In the genomic region with DNA sequence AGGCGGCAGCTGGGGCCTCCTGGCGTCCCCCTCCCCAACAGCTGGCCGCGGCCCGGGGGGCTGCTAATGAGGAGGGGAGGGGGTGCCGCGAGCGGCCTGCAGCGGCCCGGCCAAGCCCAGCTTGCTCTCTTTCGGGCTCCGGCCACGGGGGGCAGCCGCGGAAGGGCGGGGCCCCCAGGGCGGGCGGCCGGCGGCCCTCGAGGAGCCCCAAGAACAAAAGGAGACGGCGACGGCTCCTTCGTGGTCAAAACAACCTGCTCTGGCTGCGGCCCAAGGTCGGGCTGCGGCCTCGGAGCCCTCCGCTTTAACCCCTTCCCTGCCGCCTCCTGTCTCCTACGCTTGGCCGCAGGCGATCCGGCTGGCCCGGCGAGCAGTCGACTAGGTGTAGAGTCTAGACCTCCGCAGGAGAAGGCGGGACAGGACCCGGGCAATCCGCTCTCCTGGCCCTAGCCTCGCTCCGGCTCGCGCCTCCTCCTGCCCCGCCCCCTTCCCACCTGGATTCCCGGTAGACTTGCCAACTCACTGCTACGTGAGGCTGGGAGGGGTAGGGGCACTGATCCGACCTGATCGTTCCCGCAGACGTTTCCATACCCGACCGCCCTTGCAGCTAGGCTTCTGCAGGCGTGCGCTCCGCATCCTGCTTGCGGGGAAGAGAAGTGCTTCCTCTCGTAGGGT, we compare ENCODE assay signal across 8 mouse cellular contexts. TPM values are rescaled to one million over a fixed set of nuclear protein-coding genes. Genes with fewer than 3 reads are reported as not detected.
DNase-seq lines count a peak whose midpoint lies in the region; ATAC-seq and TF ChIP-seq lines count a peak whose summit lies in the region.

No protein-coding gene starts in this region.

- peak overlapping the region; percentile 61 for H3K4me3 ChIP-seq in limb, embryonic 14.5 days (replicated peaks; ENCODE audit: low read length)
- H3K4me3 ChIP-seq in midbrain, embryonic 16.5 days (ENCODE audit: low read depth, low read length), result peak overlapping the region; percentile 81

- TF ChIP-seq POLR2A in limb, embryonic 14.5 days (IDR thresholded peaks at IDR 0.05; ENCODE audit: borderline replicate concordance, extremely low read depth, insufficient read depth, insufficient read length), result no peak

- WGBS in limb, embryonic 14.5 days, result 1% methylated on average over 46 of the region's 60 CpGs
- under 1% methylated on average over 38 of the region's 60 CpGs for WGBS in midbrain, embryonic 16.5 days

- H3K9ac ChIP-seq in limb, embryonic 14.5 days (ENCODE audit: low read depth, low read length, severe bottlenecking), result peak overlapping the region; percentile 69
- peak overlapping the region; percentile 95 for H3K9ac ChIP-seq in midbrain, embryonic 16.5 days (ENCODE audit: low read depth, low read length)

- H3K4me1 ChIP-seq in limb, embryonic 14.5 days (ENCODE audit: control insufficient read depth, insufficient read depth, low read length), result peaks cover 19% of the 10 kb centered on the region; the same call in 1 of the 2 replicates
- H3K4me1 ChIP-seq in midbrain, embryonic 16.5 days (ENCODE audit: control insufficient read depth, insufficient read depth, low read length), result peaks cover 24% of the 10 kb centered on the region

- H3K27ac ChIP-seq in limb, embryonic 14.5 days (replicated peaks; ENCODE audit: low read depth, low read length), result 0 out of 2 replicates have a peak overlapping the region, but pooled peaks have one; percentile 33
- peak overlapping the region; percentile 85 for H3K27ac ChIP-seq in midbrain, embryonic 16.5 days (ENCODE audit: low read length)

- peaks cover 58% of the 10 kb centered on the region for H3K27me3 ChIP-seq in limb, embryonic 14.5 days (ENCODE audit: control insufficient read depth, insufficient read depth, low read length)
- H3K27me3 ChIP-seq in midbrain, embryonic 16.5 days (ENCODE audit: control insufficient read depth, insufficient read depth, low read depth, low read length), result peaks cover 26% of the 10 kb centered on the region

- H3K36me3 ChIP-seq in limb, embryonic 14.5 days (ENCODE audit: control insufficient read depth, insufficient read depth, low read length), result no peaks in the 10 kb centered on the region
- no peaks in the 10 kb centered on the region for H3K36me3 ChIP-seq in midbrain, embryonic 16.5 days (ENCODE audit: control insufficient read depth, insufficient read depth, low read length)

- ATAC-seq in limb, embryonic 14.5 days (ENCODE audit: low FRiP score, low read depth), result peak; percentile 54
- peak; percentile 80 for ATAC-seq in midbrain, embryonic 16.5 days

- intact Hi-C loops in heart, postnatal 25 days (cut with DNase I), result loop anchor here (5.0 kb wide), 1 partner anchor 60 kb away; no protein-coding TSS in a partner anchor

- no peaks in the 10 kb centered on the region for H3K9me3 ChIP-seq in limb, embryonic 14.5 days (ENCODE audit: control insufficient read depth, low read length)
- no peaks in the 10 kb centered on the region for H3K9me3 ChIP-seq in midbrain, embryonic 16.5 days (replicated peaks; ENCODE audit: control insufficient read depth, low read length, poor library complexity, severe bottlenecking)

- DNase-seq in heart, adult 11 months, result peak; percentile 98
- DNase-seq in heart, postnatal 25 days (ENCODE audit: low spot score), result no peak
- peak; percentile 59 for DNase-seq in embryo, embryonic 10.5 days (ENCODE audit: low spot score)
- DNase-seq in heart, adult 9 months (ENCODE audit: low spot score in 2 of 2), result peak; percentile 40 to 63
- DNase-seq in kidney, adult 8-10 months, result peak; percentile 93 to 94
- DNase-seq in limb, embryonic 14.5 days (ENCODE audit: low spot score), result peak; percentile 32
- peak; percentile 82 for DNase-seq in testis, postnatal 14 days (ENCODE audit: low spot score)

- H3K4me2 ChIP-seq in limb, embryonic 14.5 days (replicated peaks; ENCODE audit: low read depth, low read length, severe bottlenecking), result peak overlapping the region; percentile 99
- H3K4me2 ChIP-seq in midbrain, embryonic 16.5 days (ENCODE audit: low read length), result peak overlapping the region; percentile 94

RNA-seq across cellular contexts. Expression of a gene that starts 2.1 kb away (rescaled TPM):
- 10 to 100 TPM; 24.5 to 33.8 TPM for total RNA-seq in heart, postnatal 25 days (2021)
- polyA plus RNA-seq in limb, embryonic 14.5 days (2012; rRNA removed), result 15.4 and 19.9 TPM in 2 replicates
- polyA plus RNA-seq in limb, embryonic 14.5 days (2014; fragmentation: Nextera tagmentation; extraction: Ambion mirVana), result 4.2 and 5.0 TPM in 2 replicates
- 4.3 and 6.8 TPM in 2 replicates for polyA plus RNA-seq in midbrain, embryonic 16.5 days (2015; fragmentation: Nextera tagmentation; extraction: Ambion mirVana)

RNA-seq across cellular contexts. Expression of a gene that starts 41.7 kb away (rescaled TPM):
- 1 to 10 TPM; 9.4 to 9.8 TPM for total RNA-seq in heart, postnatal 25 days (2021)
- 8.5 and 9.3 TPM in 2 replicates for polyA plus RNA-seq in limb, embryonic 14.5 days (2012; rRNA removed)
- 2.1 and 2.9 TPM in 2 replicates for polyA plus RNA-seq in limb, embryonic 14.5 days (2014; fragmentation: Nextera tagmentation; extraction: Ambion mirVana)
- polyA plus RNA-seq in midbrain, embryonic 16.5 days (2015; fragmentation: Nextera tagmentation; extraction: Ambion mirVana), result 4.8 and 5.0 TPM in 2 replicates
